Mouse (Mus musculus) forebrain, embryonic 12.5 days (tissue): ENCODE measurements around the gene Olfr328. TPM values are rescaled to one million over a fixed set of nuclear protein-coding genes. Genes with fewer than 3 reads are reported as not detected.
"Not testable (repeated sequence)": the region's sequence is repeated elsewhere in the genome, so short reads cannot be mapped to it uniquely, and the experiment has no call there.

Source experiments
- ATAC-seq: fragments of 200-750 bp; cut with Nextera tagmentation; 2 replicates; pipeline ENCODE4 v1.8.0; 2017; ENCODE audit warnings: moderate TSS enrichment; ENCODE audit not compliant: low FRiP score
- H3K27ac ChIP-seq: fragments of 300-500 bp; sonication (generic); 2 replicates; pipeline ENCODE4 v1.5.1; 2016; ENCODE audit warnings: mild to moderate bottlenecking
- H3K27me3 ChIP-seq: fragments of 300-500 bp; sonication (generic); 2 replicates; pipeline ENCODE4 v1.6.1; 2016; ENCODE audit warnings: mild to moderate bottlenecking
- H3K36me3 ChIP-seq: fragments of 300-500 bp; sonication (generic); replicated peaks from 2 replicates; pipeline ENCODE4 v1.6.1; 2016; ENCODE audit warnings: mild to moderate bottlenecking
- H3K4me1 ChIP-seq: fragments of 300-500 bp; sonication (generic); 2 replicates; pipeline ENCODE4 v1.6.1; 2016
- H3K4me2 ChIP-seq: fragments of 300-500 bp; sonication (generic); 2 replicates; pipeline ENCODE4 v1.6.1; 2016; ENCODE audit warnings: mild to moderate bottlenecking, moderate library complexity
- H3K4me3 ChIP-seq: fragments of 300-500 bp; sonication (generic); replicated peaks from 2 replicates; pipeline ENCODE4 v1.5.1; 2016; ENCODE audit warnings: mild to moderate bottlenecking
- H3K9ac ChIP-seq: fragments of 300-500 bp; sonication (generic); 2 replicates; pipeline ENCODE4 v1.6.1; 2016; ENCODE audit warnings: mild to moderate bottlenecking
- H3K9me3 ChIP-seq: fragments of 300-500 bp; sonication (generic); 2 replicates; pipeline ENCODE4 v1.6.1; 2016
- WGBS: fragments of 180-500 bp; shearing (Covaris S2); methylation state at CpG from one replicate; pipeline ENCODE4 v1.1.7; 2016; 5-methylcytosine and 5-hydroxymethylcytosine counted together
- polyA plus RNA-seq: library from polyadenylated mRNA; unstranded; fragments of >200 nt; fragmentation: Nextera tagmentation; extraction: Ambion mirVana; gene quantifications from 2 replicates; pipeline ENCODE4 v1.2.1, GENCODE M21; 2016

Gene Olfr328
- polyA plus RNA-seq, 1 experiment from 2014 or later: not detected

- H3K27ac ChIP-seq: no peak within 1 kb of the TSS
- H3K4me1 ChIP-seq: no peaks in the 10 kb centered on the region
- WGBS: 87% methylated on average over 5 of the region's 5 CpGs
- H3K9ac ChIP-seq: no peak within 1 kb of the TSS
- H3K36me3 ChIP-seq: no peaks in the 10 kb centered on the region
- H3K9me3 ChIP-seq: no peaks in the 10 kb centered on the region
- H3K27me3 ChIP-seq: no peaks in the 10 kb centered on the region
- H3K4me3 ChIP-seq: no peak within 1 kb of the TSS
- H3K4me2 ChIP-seq: no peak within 1 kb of the TSS
- no peak for ATAC-seq
Observed at GRCm38 (mm10) chr11:58546322-58546721, 9.1 kb downstream of the Olfr328 start, which contains the start of gene Olfr329-ps. Gene Olfr329-ps (minus strand): TSS chr11:58546422.

GRCm38 (mm10) chr11:58534736-58535135, 20.7 kb downstream of the Olfr328 start, which contains the start of gene Olfr330:
Gene Olfr330 (minus strand): TSS chr11:58534836.
- H3K9me3 ChIP-seq, H3K27me3 ChIP-seq, H3K27ac ChIP-seq, ATAC-seq, H3K36me3 ChIP-seq, H3K4me3 ChIP-seq, H3K4me1 ChIP-seq, H3K4me2 ChIP-seq, H3K9ac ChIP-seq: not testable (repeated sequence)

- H3K4me3 ChIP-seq, H3K9ac ChIP-seq, H3K27ac ChIP-seq, H3K27me3 ChIP-seq, ATAC-seq, H3K4me2 ChIP-seq, H3K36me3 ChIP-seq, H3K9me3 ChIP-seq, H3K4me1 ChIP-seq: not testable (repeated sequence)
- WGBS: 91% methylated on average over 7 of the region's 9 CpGs
Observed at GRCm38 (mm10) chr11:58519756-58520155, 35.7 kb downstream of the Olfr328 start.

GRCm38 (mm10) chr11:58518916-58519315, 36.5 kb downstream of the Olfr328 start:
- H3K4me3 ChIP-seq, H3K9me3 ChIP-seq, ATAC-seq, H3K4me2 ChIP-seq, H3K36me3 ChIP-seq, H3K9ac ChIP-seq, H3K27me3 ChIP-seq, H3K4me1 ChIP-seq, H3K27ac ChIP-seq: not testable (repeated sequence)
- WGBS: 94% methylated on average over 18 of the region's 18 CpGs

- not testable (repeated sequence) for H3K36me3 ChIP-seq, H3K27ac ChIP-seq, ATAC-seq, H3K9ac ChIP-seq, H3K4me2 ChIP-seq, H3K27me3 ChIP-seq, H3K4me1 ChIP-seq, H3K9me3 ChIP-seq, H3K4me3 ChIP-seq
- 89% methylated on average over 19 of the region's 19 CpGs for WGBS
Observed at GRCm38 (mm10) chr11:58509058-58509457, 46.4 kb downstream of the Olfr328 start.

GRCm38 (mm10) chr11:58502472-58502871, 53.0 kb downstream of the Olfr328 start, which contains the start of gene Olfr331:
Gene Olfr331 (minus strand): TSS chr11:58502572.
- not testable (repeated sequence) for H3K36me3 ChIP-seq, H3K9ac ChIP-seq, H3K27ac ChIP-seq, H3K27me3 ChIP-seq, H3K4me2 ChIP-seq, H3K4me1 ChIP-seq, H3K4me3 ChIP-seq, ATAC-seq, H3K9me3 ChIP-seq

Other genes starting within 250 kb of the Olfr328 start
- gene Zfp692, start 248.6 kb downstream of the Olfr328 start, polyA plus RNA-seq: 29.3 and 30.1 TPM in 2 replicates
- 37.7 and 40.4 TPM in 2 replicates for gene Zfp672, start 225.3 kb downstream of the Olfr328 start, polyA plus RNA-seq
- gene Sh3bp5l, start 224.9 kb downstream of the Olfr328 start, polyA plus RNA-seq: 45.2 and 51.0 TPM in 2 replicates
- not detected in 2 replicates for gene Lypd8, start 176.6 kb downstream of the Olfr328 start, polyA plus RNA-seq
- gene 1810065E05Rik, start 134.5 kb downstream of the Olfr328 start, polyA plus RNA-seq: not detected in 2 replicates
- gene Gm12253, start 123.1 kb downstream of the Olfr328 start, polyA plus RNA-seq: not detected in 2 replicates
- not detected in 2 replicates for gene Lypd9, start 102.7 kb downstream of the Olfr328 start, polyA plus RNA-seq
- gene Olfr30, start 93.4 kb downstream of the Olfr328 start, polyA plus RNA-seq: not detected in 2 replicates
- gene Olfr332, start 63.1 kb downstream of the Olfr328 start, polyA plus RNA-seq: not detected in 2 replicates
- gene Olfr331, start 53.1 kb downstream of the Olfr328 start, polyA plus RNA-seq: not detected in 2 replicates
- gene Olfr330, start 20.8 kb downstream of the Olfr328 start, polyA plus RNA-seq: not detected in 2 replicates
- not detected in 2 replicates for gene Olfr329-ps, start 9.2 kb downstream of the Olfr328 start, polyA plus RNA-seq
- gene Olfr224, start 14.9 kb upstream of the Olfr328 start, polyA plus RNA-seq: not detected in 2 replicates
- not detected in 2 replicates for gene Olfr325, start 22.1 kb upstream of the Olfr328 start, polyA plus RNA-seq
- gene Olfr324, start 39.5 kb upstream of the Olfr328 start, polyA plus RNA-seq: not detected in 2 replicates
- not detected in 2 replicates for gene 2210407C18Rik, start 60.4 kb upstream of the Olfr328 start, polyA plus RNA-seq
- gene Olfr323, start 74.9 kb upstream of the Olfr328 start, polyA plus RNA-seq: not detected in 2 replicates
- gene Trim58, start 84.8 kb upstream of the Olfr328 start, polyA plus RNA-seq: 0.36 and 0.49 TPM in 2 replicates
- gene Olfr322, start 103.1 kb upstream of the Olfr328 start, polyA plus RNA-seq: not detected in 2 replicates
- not detected in 2 replicates for gene Olfr320, start 125.5 kb upstream of the Olfr328 start, polyA plus RNA-seq
- 0.10 TPM in 1 of 2 replicates, not detected in the other for gene Olfr319, start 143.5 kb upstream of the Olfr328 start, polyA plus RNA-seq
- gene Olfr318, start 168.4 kb upstream of the Olfr328 start, polyA plus RNA-seq: not detected in 2 replicates
- 0.27 TPM in 1 of 2 replicates, not detected in the other for gene Olfr317, start 183.6 kb upstream of the Olfr328 start, polyA plus RNA-seq
- gene Olfr316, start 197.1 kb upstream of the Olfr328 start, polyA plus RNA-seq: not detected in 2 replicates
- not detected in 2 replicates for gene Olfr315, start 217.6 kb upstream of the Olfr328 start, polyA plus RNA-seq
- gene Olfr314, start 227.3 kb upstream of the Olfr328 start, polyA plus RNA-seq: not detected in 2 replicates
- 2.1 and 2.3 TPM in 2 replicates for gene Fam183b, start 246.3 kb upstream of the Olfr328 start, polyA plus RNA-seq